Mouse (Mus musculus): ENCODE results near the gene Gm20219.

The Gm20219 gene

GRCm38 (mm10) chr17:56554122-56554551, at the start of gene Gm20219:
Gene Gm20219 (minus strand): TSS chr17:56554387.
- WGBS, result 95% methylated on average over 20 of the region's 20 CpGs

GRCm38 (mm10) chr17:56604070-56604380, 49.8 kb upstream of the Gm20219 start:
- 83% methylated on average over 9 of the region's 9 CpGs for WGBS

DNA sequence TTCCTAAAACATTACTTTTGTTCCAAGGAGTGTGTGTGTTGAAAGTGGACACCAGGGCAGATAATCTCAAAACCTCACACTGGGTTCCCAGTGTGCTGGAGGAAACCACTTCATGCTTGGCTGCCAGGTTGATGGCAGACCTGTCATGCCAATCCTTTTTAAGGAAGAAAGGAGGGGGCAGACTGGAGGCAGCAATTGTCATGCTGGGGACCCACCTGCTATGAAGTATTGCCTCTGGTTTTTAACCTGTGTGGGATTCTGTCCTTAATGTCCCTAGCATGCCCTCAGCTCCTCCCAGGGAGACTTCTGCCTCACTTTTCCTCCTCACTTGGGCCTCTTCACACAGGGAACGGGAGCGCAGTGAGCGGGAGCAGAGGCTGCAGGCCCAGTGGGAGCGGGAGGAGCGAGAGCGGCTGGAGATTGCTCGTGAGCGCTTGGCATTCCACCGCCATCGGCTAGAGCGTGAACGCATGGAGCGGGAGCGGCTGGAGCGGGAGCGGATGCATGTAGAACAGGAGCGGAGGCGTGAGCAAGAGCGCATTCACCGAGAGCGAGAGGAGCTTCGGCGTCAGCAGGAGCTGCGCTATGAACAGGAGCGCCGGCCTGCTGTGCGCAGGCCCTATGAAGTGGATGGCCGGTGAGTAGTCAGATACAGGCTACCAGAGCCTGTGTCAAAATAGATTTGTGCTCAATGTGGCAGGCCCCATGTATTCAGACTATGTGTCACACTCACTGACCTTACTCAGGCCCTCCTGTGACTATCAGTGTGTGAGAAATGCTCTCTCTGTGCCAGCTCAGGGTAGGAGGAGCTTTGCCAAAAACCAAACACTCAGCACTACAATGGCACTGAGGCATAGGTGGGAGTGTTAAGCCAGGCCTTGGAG, 49.2 kb upstream of the Gm20219 start:
- 93% methylated on average over 28 of the region's 28 CpGs for WGBS

DNA sequence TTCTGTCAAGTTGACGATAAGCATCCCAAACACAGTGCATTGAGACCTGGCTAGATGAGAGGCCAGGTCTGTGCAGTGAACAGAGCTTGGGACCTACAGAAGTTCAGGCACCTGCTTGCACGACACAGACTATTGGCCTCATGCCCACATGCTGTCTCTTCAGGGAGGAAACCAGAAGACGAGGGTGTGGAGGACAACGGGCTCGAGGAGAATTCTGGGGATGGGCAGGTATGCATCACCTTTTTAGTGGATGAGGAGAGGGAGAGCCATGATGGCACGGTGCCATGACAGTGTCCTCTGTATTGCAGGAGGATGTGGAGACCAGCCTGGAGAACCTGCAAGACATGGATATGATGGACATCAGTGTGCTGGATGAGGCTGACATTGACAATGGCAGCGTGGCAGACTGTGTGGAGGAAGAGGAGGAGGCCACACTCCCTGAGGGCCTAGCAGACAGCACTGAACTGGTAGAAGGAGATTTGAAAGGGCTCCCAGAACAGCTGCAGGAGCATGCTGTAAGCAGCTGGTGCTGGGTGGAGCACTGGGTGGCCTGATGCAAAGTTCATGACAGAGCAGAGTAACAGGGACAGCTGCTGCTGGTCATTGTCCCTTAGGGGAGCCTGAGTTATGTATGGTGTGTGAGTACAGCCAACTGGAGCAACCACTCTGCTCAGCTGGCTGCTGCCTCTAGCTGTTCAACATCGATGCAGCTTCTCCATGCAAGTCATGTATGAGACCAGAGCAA, 39.5 kb upstream of the Gm20219 start:
- 59% methylated on average over 8 of the region's 8 CpGs for WGBS

DNA sequence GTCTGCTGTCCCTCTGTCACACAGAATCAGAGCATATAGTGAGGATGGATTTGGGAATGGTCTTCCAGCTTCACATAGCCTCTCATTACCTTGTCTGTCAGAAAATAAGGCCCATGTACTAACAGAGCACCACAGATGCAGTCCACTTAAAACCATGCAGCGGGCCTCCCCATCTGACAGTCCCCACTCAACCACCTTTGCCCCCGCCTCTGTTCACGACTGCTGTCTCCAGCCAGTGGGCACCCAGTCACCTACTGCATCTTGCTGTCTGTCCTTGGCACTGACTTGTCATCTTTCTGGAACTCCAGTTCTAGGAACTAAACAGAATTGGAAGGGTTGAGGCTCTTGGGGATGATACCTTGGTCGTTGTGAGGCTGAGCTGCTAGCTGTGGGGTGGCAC, 34.7 kb upstream of the Gm20219 start:
- 90% methylated on average over 4 of the region's 4 CpGs for WGBS

DNA sequence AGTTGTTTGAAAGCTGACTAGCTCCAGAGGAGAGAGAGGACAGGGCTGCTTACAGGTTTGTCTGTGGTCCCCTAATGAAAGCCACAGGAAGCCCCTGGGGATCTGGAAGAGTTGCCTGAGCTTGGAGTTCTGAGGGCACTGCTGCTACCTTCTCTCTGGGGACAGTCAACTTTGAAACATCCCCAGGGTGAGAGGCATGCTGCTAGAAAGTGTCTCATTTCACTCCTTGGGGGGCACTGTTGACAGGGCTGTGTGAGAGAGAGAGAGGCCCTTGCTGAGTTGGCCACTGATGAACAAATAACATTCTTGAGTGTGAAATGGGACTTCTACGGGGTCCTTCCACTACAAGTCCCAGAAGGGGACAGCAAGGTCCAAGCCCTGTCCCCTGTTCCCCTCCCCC, 33.6 kb upstream of the Gm20219 start:
- 59% methylated on average over 1 of the region's 1 CpGs for WGBS

- under 1% methylated on average over 61 of the region's 61 CpGs for WGBS
Measured at GRCm38 (mm10) chr17:56585171-56585821, 31.1 kb upstream of the Gm20219 start.

- WGBS, result 1% methylated on average over 95 of the region's 101 CpGs
Measured at GRCm38 (mm10) chr17:56584257-56585130, 30.3 kb upstream of the Gm20219 start, which contains the start of the genes Safb2 and Safb. Gene Safb2 (minus strand): TSS chr17:56584585. Gene Safb (plus strand): TSS chr17:56584825.

DNA sequence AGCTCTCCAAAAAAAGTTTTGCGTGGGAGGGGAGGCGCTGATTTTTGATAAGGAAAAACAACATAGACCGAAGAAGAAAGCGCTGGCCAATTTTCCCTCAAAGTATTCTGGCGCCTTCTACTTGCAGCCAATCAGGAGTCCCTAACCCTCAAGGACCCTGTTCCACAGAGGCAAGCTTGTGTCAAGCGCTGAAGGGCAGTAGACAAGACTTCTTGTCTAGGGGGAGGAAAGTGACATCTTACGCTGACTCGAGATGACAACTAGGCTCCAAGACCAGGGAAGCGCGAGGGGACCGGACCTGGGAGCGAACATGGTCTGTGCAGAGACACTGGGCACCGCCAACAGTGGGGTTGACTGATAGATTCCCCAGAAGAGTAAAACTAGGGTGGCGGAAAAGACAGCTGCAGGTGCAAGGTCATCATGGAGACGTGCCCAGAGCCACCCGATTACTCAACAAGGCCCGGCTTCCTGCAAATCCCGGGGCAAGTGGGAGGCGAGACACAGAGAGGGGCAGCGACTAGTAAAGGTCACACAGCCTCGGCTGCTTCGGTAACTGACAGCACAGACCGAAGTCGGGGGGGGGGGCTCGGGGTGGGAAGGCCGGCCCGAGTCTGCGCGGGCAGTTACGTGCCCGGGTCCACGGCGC, 29.5 kb upstream of the Gm20219 start:
- 1% methylated on average over 33 of the region's 33 CpGs for WGBS

GRCm38 (mm10) chr17:56583071-56583470, 28.9 kb upstream of the Gm20219 start:
- WGBS, result 59% methylated on average over 1 of the region's 1 CpGs

GRCm38 (mm10) chr17:56572939-56573338, 18.8 kb upstream of the Gm20219 start:
- 78% methylated on average over 3 of the region's 3 CpGs for WGBS

DNA sequence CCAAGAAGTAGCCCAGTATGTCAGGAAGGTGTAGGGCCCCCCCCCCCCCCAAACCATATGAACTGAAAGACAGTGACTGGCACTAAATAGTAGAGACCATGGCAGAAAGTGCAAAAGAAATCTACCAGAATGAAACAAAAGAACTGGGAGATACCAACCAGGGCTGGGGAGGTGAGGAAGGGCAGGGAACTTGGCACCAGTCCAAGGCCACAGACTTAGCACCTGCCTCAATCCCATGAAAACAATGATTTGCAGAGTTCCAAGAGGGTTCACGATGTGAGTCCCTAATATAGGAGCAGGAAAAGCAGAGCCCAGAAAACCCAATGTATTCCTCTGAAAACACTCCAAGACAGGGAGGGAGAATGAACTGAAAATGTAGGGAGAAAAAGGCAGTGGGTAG, 18.0 kb upstream of the Gm20219 start:
- 12% methylated on average over 1 of the region's 1 CpGs for WGBS

GRCm38 (mm10) chr17:56570287-56570686, 16.1 kb upstream of the Gm20219 start:
- 77% methylated on average over 4 of the region's 4 CpGs for WGBS

- 96% methylated on average over 4 of the region's 4 CpGs for WGBS
Measured at GRCm38 (mm10) chr17:56567370-56567769, 13.2 kb upstream of the Gm20219 start.

DNA sequence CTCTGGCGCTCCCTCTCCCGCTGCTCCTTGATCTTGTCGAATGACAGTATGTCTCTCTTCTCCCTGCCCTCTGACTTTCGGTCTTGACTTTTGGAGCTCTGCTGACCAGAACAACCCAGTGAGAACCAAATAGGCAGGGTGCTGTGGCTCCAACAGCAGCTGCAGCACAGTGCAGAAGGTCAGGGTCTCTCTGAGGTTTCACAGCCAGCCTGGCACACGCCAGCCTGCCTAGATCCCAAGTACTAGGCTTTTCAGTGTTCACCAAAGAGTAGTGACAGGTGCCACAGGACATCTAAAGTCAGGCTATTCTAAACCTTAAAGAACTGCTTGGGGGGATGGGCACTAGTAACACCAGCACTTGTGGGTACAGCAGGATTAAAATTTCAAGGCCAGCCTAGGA, 12.7 kb upstream of the Gm20219 start:
- WGBS, result 92% methylated on average over 5 of the region's 5 CpGs

DNA sequence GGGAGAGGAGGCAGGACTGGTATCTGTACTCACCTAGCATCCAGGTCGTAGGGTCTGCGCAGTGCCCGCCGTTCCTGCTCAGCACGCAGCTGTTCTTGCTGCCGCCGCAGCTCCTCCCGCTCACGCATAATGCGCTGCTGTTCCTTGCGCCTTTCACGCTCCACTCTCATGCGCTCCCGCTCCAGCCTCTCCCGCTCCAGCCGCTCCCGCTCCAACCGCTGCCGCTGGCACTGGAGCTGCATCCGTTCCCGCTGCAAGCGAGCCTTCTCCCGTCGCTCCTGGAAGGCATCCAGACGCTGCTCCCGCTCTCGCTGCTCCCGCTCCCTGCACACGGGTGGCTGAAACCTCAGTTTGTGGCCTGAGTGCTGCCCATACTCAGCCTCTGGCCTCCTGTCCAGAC, 12.1 kb upstream of the Gm20219 start:
- WGBS, result 80% methylated on average over 29 of the region's 29 CpGs

GRCm38 (mm10) chr17:56561866-56562265, 7.7 kb upstream of the Gm20219 start:
- WGBS, result 86% methylated on average over 2 of the region's 2 CpGs

DNA sequence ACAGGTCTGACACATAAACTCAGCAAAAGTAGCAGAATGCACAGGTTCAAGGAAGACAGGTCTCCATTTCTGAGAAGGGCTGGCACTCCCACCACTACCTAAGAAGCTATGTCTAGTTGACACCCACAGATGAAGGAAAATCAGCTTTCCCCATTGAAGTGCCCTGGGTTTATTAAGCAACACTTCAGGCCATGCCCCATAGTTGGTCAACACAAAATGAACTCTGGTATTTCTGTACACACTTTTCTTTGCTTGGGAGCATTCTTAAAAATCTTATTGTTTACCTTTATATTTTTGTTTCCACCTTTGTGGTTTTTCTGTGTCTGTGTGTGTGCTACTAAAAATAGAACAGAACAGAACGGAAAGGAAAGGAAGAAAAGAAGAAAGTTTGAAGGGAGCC, 5.9 kb upstream of the Gm20219 start:
- 39% methylated on average over 1 of the region's 1 CpGs for WGBS

DNA sequence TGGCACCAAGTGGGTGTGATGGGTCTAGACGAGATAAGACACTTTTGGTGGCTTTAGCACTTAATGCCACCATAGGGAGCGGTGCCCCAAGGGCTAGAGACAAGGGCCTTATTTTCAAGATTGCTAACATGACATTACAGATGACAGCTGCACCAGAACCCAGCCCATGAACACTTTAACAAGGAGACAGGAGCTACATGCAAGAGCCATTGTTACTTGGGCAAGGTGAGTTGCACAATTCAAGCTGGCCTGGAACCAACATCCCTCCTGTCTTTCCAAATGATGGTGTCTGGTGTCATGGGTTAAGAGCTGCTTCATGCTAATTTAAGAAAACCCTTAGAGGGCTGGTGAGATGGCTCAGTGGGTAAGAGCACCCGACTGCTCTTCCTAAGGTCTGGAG, 5.2 kb upstream of the Gm20219 start:
- WGBS, result 72% methylated on average over 3 of the region's 3 CpGs

DNA sequence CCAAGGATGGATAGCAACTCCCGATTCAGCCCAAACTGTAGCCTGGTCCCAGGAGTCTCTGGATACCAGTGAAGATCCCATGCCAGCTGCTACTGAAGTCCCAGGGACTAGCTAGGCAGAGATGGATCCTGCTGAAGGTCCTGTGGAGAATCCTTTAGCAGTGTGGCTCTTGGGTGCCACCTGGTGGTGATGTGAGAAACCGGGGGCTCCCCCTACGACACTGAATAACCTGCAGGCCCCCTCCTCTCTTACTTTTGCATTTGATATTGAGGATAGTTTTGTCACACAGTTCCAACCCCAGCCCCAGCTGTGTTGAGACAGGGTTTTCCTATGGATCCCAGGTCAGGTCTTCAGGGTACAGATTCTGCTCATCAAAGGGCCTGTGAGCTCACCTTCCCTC, 4.3 kb upstream of the Gm20219 start:
- 7% methylated on average over 3 of the region's 3 CpGs for WGBS

DNA sequence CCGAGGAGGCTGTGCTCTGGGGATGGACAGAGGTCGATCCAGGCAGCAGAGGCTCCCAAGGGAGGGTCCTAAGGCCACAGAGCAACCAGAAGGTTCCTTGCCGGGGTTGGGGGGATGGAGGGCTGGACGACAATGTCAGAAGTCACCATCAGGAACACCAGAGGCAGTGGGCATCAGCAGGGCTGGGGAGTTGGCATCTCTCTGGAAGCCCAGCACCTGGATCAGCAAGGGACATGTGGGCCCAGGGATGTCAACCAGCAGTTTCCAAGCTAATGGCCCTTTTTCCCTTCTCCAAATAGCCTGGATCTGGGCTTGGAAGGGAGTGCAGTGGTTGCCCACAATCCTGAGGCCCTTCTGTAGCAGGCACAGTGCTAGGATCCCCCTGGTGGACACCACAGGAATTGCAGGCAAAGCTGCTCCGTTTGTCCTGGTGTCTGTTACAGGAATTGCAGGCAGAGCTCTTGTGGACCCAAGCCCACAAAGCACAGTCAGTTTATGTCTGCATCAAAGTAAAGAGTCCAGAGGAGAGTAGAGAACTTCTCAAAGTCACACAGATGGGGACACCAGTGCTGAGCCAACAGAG, 1.3 kb downstream of the Gm20219 start:
- 49% methylated on average over 5 of the region's 5 CpGs for WGBS
